Mouse (Mus musculus): ENCODE measurements around the gene Dhps.
"Not testable (repeated sequence)": the region's sequence is repeated elsewhere in the genome, so short reads cannot be mapped to it uniquely, and the experiment has no call there.

Dhps gene

DNA sequence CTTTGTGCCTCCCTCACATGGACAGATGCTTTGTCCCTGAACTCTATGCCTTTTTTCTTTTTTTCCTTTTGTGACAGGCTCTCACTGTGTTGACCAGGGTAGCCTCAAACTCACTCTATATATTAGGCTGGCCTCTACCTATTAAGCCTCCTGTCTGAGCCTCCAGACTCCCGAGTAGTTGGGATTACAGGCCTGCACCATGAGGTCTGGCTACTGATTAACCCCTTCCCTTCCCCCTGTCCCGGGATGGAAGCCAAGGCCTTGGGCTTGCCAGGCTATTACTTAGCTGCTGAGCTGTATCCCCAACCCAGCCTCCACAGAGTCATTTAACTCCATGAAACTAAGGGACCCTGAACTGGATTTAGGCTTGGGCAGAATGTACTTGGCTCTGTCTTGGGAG is 6.3 kb upstream of the Dhps start:
- no peak for DNase-seq

DNA sequence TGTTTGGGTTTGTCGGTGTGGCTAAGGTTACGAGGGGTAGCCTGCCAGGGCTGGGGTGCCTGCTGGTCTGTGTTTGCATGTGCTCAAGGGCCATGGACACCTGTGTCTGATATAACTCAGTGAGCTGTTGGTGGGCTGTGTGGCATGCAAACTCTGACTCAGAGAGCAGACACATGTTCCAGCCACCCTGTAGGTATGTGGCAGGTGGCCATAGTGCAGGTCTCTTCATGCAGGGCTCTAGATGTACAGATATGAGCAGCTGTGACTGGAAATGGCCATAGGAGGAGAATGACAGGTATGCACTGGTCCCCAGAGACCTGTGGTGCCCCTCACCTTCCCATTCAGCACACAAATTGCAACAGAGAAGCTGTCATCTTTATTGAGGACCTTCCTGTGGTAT is 4.4 kb upstream of the Dhps start:
- no peak for DNase-seq

DNA sequence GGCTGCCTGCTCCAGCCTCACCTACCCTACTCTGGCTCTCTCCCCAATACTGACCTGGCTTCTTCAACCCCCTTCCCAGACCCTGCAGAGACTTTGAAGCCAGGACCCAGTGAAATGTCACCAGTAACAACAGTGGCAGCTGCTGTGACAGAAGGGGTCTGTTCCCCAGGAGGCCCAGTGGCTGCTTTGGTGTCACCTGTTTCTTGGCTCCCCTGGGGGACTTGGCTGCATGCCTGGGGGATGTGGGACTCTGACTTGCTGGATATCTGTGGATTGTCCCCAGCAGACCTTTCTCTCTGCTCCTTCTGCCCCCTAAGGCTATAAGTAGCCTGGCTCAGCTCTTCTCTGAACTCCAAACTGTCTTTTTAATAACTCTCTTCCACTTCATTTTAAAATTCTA is 3.6 kb upstream of the Dhps start, which contains the start of gene Gm5741:
Gm5741 (minus strand) TSS at position 1 of the 400 bp plus-strand sequence.
- DNase-seq: no peak

DNA sequence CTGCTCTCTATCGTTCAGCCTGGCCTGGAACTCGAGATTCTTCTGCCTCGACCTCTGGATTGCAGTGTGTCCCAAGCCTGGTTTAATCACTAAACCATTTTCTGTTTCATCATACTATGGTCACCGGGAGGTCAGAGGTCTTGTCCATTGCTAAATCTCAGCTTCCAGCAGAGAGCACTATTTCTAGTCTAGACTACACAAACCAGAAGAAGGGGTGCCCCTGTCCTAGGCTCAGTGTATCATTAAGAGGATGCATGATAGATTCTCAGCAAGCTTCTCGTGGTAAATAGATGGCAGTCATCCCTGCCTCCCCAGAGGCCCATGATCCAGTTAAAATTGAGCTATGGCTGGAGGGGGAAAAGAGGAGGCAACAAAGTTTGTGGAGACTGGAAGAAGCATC is 516 bp upstream of the Dhps start:
- DNase-seq: no peak

DNA sequence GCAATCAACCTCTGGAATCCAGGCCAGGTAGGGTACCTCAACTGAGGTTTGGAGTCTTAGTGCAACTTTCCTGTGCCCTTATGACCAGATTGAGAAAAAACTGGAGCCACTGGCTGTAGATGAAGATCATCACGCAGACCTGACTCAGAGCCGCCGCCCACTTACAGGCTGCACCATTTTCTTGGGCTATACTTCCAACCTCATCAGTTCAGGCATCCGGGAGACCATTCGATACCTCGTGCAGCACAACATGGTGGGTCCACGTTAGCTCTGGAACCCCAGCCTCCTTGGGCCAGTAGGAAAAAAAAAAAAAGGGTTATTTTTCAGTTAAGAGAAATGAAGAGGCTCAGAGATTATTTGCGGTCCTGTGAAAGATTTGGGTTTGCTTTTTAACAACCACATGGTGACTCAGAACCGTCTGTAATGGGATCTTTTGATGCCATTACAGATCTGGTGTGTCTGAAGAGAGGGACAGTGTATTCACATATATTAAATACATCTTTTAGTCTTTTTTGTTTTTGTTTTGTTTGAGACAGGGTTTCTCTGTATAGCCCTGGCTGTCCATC is 890 bp downstream of the Dhps start:
- DNase-seq: no peak

DNA sequence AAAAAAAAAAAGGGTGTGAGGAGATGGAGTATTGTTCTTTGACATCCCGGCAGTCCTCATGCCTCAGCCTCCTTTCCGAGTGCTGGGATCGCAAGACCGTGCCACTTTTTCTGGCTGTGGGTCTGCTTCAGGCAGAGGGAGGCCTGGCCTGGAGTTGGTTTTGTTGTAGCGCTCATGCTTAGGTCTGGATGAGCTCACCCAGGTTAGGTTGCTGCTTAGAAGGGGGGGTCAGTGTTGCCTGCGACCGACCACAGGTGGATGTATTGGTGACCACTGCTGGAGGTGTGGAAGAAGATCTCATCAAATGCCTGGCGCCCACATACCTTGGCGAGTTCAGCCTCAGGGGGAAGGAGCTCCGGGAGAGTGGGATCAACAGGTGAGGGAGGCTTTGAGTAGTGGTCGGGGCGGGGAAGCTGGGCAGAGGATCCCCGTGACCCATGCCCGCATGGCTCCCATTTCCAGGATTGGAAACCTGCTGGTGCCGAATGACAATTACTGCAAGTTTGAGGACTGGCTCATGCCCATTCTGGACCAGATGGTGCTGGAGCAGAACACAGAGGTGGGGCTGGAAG is 1.6 kb downstream of the Dhps start:
- no peak for DNase-seq

DNA sequence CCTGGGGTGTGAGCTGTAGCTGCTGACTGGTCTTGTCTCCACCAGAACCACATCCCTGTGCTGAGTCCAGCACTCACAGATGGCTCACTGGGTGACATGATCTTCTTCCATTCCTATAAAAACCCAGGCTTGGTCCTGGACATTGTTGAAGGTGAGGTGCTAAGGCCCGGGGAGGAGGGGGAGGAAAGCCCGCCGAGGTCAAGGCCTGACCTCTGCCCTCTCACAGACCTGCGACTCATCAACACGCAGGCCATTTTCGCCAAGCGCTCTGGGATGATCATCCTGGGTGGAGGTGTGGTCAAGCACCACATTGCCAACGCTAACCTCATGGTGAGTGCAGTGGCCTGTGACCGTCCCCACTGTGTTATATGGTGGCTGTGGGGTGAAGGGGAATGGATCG is 2.6 kb downstream of the Dhps start:
- no peak for DNase-seq

DNA sequence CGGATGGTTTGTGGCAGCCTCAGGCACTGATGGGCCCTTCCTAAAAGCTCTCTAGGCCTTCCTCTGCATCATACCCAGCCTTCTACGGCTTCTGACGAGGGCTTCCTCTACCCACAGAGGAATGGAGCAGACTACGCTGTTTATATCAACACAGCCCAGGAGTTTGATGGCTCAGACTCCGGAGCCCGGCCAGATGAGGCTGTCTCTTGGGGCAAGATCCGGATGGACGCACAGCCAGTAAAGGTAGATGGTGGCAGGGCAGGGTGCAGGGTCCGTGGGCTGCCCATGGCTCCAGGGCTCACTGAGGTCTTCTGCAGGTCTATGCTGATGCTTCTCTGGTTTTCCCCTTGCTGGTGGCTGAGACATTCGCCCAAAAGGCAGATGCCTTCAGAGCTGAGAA is 3.1 kb downstream of the Dhps start:
- DNase-seq: no peak

DNA sequence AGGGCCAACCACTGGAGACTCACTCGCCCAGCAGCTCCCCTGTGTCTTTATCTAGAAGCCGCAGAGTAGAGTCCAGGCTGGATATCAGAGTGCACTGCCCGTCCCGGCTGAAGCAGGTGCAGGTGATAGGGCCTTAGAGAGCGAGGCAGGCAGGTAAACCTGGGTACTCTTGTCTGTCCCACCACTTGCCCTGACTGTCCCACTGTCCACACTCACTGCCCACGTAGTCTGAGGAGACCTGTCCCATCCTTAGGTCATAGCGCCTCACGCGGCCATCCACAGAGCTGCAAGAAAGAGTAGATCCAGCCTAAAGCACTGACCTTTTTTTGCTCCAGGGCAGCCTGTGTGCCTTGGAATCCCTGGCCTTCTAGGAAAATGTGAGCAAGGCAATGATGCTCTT is 4.4 kb downstream of the Dhps start:
- DNase-seq: peak; percentile 71

DNA sequence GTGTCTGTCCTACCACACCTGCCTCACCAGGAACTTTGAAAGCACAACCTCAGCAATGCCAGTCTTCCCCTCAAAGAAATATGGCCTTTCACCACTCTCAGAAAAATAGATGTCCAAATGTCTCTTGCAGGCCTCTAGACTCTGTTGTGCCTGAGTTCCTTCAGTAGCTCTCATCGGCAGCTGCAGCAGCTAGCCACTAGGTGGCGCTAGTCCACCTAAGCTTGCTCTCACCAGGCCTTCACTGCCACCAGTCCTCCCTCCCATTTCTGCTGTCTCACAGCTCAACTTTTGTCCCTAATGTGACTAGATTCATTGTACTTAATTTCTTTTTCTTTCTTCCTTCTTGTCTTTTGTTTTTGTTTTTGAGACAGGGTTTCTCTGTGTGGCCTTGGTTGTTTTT is 5.4 kb downstream of the Dhps start:
- peak; percentile 90 for DNase-seq

DNA sequence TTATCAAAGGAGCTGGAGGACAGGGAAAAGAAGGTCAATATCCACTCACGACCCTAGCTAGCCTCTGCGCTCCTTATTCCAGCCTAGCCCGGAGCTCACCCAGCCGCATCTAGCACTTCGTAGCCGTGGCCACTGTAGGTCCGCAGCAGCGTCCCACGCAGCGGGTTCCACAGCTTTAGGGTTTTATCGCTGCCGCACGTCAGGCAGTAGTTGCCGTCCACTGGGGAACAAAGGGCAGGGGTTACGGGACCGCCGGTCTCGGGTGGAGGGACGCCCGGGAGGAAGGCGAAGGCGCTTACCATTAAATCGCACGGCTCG is 8.6 kb downstream of the Dhps start:
- no peak for DNase-seq

DNA sequence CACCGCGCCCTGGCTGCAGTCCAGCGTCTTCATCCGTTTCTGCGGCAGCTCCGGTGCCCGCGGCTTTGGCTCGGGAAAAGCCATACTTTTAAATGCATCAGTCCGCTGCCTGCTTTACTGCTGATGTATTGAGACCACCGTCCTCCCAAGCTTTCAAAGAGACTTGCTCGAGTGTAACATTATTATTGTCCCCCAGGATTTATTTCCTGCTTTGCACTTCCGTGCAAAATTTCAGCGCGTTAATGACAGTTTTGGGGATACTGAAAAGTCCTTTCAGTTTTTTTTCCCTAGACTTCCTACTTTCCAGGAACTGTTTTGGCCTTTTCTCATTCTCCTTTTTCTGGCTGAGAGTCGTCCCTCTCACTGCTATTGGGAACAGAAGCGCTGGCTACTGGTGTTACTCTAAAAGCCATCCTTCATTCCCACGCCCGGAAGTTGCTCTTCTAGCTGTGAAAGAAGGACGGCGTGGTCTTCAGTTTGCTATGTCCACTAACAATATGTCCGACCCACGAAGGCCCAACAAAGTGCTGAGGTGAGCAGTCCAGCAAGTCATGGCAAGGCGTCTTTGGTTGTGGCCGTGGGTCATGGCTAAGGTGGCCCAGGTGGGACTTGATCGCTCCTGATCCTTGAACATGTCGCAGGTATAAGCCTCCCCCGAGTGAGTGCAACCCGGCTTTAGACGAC is 9.1 kb downstream of the Dhps start, which contains the start of gene Wdr83os:
Wdr83os (plus strand) TSS at position 209 of the 684 bp plus-strand sequence.
- peak; percentile 65 for DNase-seq

DNA sequence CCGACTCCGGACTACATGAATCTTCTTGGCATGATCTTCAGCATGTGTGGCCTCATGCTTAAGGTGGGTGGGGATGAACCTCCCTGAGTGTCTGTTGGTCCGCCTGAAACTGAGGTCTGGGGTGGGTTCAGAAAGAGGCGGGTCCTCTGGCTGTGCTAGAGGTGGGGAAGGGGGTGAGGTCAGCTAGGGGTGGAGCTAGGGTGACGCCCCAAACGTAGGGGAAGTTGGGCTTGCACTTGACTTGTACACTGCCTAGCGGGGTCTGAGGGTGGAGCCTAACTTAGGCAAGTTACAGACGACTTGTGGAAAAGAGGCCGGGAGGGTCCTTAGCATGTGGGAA is 9.6 kb downstream of the Dhps start, which contains the start of gene Wdr83:
Wdr83 (minus strand) TSS at position 91 of the 340 bp plus-strand sequence.
- peak; percentile 69 for DNase-seq

DNA sequence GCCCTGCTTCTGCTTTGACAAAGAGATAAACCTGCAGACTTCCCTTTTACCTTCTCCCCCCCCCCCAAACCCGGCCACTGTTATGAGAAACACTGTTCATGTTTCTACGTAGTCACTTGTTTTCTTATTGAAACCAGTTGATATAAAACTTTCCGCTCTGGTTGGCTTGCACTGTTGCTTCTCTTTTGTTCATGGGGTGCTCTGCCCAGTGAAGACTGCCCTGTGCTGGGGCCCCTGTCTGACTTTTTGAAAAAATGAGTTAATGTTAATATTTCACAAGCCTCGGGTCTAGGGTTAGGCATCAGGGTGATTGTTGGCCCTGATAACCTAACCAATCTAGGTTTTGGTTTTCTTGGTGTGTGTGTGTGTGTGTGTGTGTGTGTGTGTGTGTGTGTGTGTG is 10.6 kb downstream of the Dhps start:
- not testable (repeated sequence) for DNase-seq

DNA sequence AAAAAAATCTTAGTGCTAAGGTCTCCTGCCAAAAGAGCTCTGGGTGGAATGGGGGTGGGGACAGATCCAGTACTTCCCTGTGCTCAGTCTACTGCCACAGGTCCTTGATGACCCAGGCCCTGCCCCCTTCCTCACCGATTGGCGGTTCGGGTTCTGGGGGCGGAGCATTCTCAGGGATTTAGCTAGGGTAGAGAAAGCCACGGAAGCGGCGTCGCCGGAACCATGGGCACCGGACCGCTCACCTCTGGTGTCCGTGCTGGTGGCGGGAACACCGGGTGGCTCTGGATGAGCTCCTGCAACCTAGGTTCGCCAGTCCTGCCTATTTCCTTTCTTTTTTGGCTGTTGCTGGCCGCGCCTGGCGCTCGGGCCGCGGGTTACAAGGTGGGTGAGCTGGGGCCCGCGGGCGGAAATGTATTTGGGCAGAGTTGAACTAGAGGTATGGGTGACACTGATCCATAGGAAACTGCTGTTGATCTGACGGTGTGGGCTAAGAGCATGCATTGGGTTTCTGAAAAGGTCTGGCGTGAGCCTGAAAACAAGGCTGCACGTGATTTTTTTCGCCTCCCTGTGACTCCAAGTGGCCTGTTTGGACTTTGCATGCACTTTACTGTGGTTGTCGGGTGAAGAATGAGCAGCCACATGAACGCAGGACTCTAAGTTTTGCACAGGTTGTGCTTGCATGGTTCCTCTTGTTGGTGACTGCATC is 11.7 kb downstream of the Dhps start, which contains the start of gene Man2b1:
Man2b1 (plus strand) TSS at position 163 of the 706 bp plus-strand sequence.
- peak; percentile 97 for DNase-seq

DNA sequence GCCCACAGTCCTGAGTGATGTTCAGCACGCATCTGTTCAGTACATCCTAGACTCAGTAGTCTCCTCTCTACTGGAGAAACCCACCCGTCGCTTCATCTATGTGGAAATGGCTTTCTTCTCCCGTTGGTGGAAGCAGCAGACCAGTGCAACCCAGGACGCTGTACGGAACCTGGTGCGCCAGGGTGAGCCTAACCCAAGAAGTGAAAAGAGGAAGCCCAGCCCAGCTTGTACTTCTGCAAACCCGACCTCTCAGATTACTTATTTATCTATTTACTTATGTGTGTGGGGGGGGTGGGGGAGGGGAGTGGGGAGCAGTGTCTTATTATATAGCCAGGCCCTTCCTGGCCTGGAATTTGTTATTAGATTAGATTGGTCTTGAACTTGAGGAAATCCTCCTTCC is 13.1 kb downstream of the Dhps start:
- DNase-seq: no peak

DNA sequence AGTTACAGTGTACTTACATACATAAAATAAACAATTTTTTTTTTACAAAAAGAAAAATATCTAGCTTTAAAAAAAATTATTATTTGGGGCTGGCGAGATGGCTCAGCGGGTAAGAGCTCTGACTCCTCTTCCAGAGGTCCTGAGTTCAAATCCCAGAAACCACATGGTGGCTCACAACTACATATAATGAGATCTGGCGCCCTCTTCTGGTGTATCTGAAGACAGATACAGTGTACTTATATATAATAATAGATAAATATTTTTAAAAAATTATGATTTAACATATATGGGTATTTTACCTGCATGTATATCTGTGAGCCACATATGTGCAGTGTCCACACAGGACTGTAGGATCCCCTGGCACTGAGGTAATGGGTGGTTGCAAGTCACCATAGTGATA is 14.7 kb downstream of the Dhps start:
- DNase-seq: no peak

DNA sequence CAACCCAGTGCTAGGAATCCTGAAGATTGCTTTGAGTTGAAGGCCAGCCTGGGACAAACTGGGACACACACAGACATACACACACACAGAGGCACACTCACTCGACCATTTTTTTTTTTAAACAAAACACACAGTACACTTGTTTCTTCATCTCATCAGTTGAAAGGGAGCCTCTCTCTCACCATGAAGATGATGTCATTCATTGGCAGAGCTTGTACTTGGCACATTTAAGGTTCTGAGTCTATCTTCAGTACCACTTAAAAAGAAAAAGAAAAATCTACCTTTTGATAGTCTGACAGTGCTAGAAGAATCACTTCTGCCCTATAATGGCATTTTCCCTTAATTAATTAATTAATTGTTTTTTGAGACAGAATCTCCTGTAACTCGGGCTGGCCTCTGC is 17.2 kb downstream of the Dhps start:
- no peak for DNase-seq

DNA sequence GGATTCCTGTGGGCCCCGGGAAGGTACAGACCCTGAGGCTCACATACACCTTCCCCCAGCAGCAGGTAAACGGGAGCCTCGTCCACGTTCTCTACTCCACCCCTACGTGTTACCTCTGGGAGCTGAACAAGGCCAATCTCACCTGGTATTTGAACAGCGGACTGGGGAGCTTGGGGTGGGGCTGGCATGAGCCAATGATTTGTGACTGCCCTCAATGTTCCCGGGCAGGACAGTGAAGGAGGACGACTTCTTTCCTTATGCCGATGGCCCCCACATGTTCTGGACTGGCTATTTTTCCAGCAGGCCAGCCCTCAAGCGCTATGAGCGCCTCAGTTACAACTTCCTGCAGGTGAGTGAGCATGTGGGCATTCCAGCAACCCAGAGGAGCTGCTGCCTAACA is 19.3 kb downstream of the Dhps start:
- DNase-seq: no peak

DNA sequence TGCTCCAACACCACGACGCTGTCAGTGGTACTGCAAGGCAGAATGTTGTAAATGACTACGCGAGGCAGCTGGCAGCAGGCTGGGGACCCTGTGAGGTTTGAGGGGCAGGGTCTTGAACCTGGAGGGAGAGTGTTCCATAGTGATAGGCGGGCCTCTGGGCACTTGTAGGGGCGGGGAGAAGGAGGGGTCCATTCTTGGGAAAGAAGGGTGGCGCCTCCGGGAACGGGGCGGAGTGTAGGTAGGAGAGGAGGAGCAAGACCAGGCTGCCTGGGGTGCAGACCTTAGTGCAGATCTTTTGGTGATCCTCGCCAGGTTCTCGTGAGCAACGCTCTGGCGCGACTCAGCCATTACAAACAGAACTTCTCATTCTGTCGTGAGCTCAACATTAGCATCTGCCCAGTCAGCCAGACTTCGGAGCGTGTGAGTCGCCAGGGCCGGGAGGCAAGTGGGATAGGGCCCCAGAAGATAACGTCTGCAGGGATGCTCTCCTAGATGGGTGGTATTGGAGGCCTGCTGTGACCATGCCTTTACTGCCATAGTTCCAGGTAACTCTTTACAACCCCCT is 20.1 kb downstream of the Dhps start:
- peak; percentile 38 for DNase-seq

DNA sequence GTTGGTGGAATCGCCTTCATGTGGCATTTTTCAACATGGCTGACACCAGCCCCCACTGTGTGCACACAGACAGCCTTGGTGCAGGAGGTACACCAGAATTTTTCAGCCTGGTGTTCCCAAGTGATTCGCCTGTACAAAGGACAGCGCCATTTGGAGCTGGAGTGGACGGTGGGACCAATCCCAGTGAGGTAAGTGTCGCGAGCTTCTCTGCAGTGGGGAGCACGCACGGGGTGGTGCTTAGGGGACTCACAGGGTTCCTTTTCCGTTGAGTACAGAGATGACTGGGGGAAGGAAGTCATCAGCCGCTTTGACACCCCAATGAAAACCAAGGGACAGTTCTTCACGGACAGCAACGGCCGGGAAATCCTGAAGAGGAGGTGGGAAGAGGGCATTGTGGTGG is 23.5 kb downstream of the Dhps start:
- DNase-seq: no peak

DNA sequence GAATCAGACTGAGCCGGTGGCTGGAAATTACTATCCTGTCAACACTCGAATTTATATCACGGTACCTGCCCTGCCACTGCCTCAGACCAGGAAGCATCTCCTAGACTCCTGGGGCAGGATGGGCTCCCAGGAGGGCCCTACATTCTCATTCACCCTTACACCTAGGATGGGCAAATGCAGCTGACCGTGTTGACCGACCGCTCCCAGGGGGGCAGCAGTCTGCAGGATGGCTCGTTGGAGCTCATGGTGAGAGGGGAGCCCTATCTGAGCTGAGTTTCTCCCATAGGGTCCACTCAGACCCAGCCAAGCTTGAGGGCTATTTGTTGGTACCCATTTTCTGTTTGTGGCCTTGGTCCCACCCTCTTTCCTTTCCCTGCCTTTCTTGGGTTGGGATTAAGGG is 24.0 kb downstream of the Dhps start:
- DNase-seq: no peak

DNA sequence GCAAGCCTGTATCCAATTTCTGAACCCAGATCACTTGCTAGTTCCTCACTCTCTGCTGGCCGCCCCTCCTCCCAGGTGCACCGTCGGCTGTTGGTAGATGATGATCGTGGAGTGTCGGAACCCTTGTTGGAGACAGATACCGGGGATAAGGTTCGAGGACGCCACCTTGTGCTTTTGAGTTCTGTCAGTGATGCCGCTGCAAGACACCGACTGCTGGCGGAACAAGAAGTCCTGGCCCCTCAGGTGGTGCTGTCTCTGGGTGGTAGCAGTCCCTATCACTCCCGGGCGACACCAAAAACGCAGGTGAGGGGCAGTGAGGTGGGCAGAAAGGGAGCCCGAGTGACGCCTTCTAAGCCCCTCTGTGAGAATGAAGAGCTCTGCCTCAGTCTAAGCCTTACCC is 24.6 kb downstream of the Dhps start:
- DNase-seq: no peak

DNA sequence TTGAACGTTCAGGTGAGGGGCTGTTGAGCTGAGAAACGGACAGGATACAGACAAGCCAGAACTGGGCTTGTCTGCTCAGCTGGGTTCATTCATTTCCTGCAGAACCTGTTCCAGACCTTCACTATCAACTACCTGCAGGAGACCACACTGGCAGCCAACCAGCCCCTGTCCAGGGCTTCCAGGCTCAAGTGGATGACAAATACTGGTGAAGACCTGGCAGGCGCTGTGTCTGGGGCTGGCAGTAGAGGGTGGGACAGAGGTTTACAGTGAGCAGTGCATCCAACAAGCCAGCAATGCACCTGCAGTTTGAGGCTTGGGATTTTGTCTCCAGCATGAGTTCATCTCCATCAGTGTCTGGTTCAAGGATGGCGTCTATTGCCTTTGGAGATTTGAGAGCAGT is 25.3 kb downstream of the Dhps start:
- DNase-seq: no peak

Measured in lung, postnatal 10 days (tissue).